Mouse (Mus musculus): ENCODE measurements at regions not wholly inside any gene's neighbourhood (a gene's known extent, or its start where the extent isn't known, plus 50 kb on each side); places are given as distances from the start of the nearest gene placed in this dataset.

DNA sequence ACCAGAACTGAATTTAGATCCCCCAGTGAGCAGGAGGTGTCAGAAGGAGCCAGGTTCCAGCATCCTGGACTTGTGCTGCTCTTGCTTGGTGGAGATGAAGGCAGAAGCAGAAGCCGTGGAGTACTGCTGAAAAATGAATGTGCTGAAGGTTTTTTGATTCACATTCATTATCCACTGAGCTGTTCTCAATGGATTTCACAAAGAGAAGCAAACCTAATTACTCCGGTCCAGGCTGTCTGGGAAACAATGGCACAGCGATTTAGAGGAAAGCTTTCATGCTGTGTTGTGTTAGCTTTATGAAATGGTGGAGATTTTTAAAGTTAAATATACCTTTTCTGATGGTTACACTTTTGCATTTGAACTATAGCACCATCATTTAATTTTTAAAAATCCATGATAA, 535.3 kb upstream of the Adgrl3 start:
- DNase-seq (ENCODE audit: low spot score) (peak; percentile 37), ATAC-seq (no peak)
- WGBS, result 5% methylated on average over 3 of the region's 3 CpGs
- Histone ChIP-seq H3K27me3 (replicated peaks; ENCODE audit: control insufficient read depth, insufficient read depth, low read length) (no peaks in the 10 kb centered on the region), H3K9me3 (replicated peaks; ENCODE audit: control insufficient read depth, low read length) (no peaks in the 10 kb centered on the region), H3K36me3 (ENCODE audit: control insufficient read depth, insufficient read depth, low read length) (no peaks in the 10 kb centered on the region), H3K9ac (ENCODE audit: low read length) (no peak overlapping the region), H3K4me2 (ENCODE audit: low read length) (no peak overlapping the region), H3K27ac (ENCODE audit: low read depth, low read length) (no peak overlapping the region), H3K4me1 (ENCODE audit: control insufficient read depth, insufficient read depth, low read length) (no peaks in the 10 kb centered on the region), H3K4me3 (ENCODE audit: low read depth, low read length) (no peak overlapping the region)

DNA sequence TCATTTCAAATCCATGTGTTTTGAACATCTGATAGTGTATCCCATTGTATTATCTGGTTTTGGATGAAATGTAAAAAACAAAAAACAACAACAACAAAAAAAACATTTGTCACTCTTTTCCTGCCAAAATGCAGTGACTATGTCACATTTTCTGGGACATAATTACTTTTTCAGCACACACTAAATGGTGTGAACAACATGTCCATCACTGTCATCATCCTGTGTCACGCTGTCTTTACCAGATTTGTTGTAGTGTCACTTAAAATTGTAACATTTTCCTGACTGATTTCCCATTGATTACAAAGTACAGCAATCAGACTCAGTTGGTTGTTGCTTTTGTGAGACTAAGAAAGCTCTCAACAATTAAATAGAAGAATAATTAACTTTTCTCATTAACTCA, 531.6 kb upstream of the Adgrl3 start:
- Histone ChIP-seq H3K36me3 (ENCODE audit: control insufficient read depth, insufficient read depth, low read length) (no peaks in the 10 kb centered on the region), H3K27ac (ENCODE audit: low read depth, low read length) (no peak overlapping the region), H3K4me1 (ENCODE audit: control insufficient read depth, insufficient read depth, low read length) (no peaks in the 10 kb centered on the region), H3K4me2 (ENCODE audit: low read length) (no peak overlapping the region), H3K27me3 (replicated peaks; ENCODE audit: control insufficient read depth, insufficient read depth, low read length) (no peaks in the 10 kb centered on the region), H3K4me3 (ENCODE audit: low read depth, low read length) (no peak overlapping the region), H3K9me3 (replicated peaks; ENCODE audit: control insufficient read depth, low read length) (no peaks in the 10 kb centered on the region), H3K9ac (ENCODE audit: low read length) (no peak overlapping the region)
- 41% methylated on average over 1 of the region's 1 CpGs for WGBS
- peak; percentile 42 for DNase-seq (ENCODE audit: low spot score)
- ATAC-seq, result no peak

DNA sequence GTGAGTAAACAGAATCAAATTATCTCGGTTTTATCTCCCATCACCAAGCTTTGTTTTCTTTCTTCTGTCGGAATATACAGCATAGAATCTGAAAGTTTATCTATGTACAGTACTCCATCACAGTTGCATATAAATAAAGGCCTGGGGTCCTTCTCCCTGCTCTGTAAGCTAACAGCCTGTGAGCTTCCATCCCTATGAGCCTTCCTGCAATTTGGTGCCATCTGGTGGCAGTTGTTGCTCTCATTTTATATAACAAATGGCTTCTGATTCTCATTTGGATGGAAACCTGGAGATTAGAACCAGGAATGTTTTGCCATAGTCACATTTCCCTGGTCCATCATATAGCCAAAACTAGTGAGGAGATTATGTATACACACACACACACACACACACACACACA, 511.3 kb upstream of the Adgrl3 start:
- ATAC-seq (peak; percentile 66), DNase-seq (ENCODE audit: low spot score) (peak; percentile 86)
- Histone ChIP-seq H3K27ac (ENCODE audit: low read depth, low read length) (no peak overlapping the region), H3K4me3 (ENCODE audit: low read depth, low read length) (no peak overlapping the region), H3K27me3 (replicated peaks; ENCODE audit: control insufficient read depth, insufficient read depth, low read length) (no peaks in the 10 kb centered on the region), H3K4me1 (ENCODE audit: control insufficient read depth, insufficient read depth, low read length) (no peaks in the 10 kb centered on the region), H3K36me3 (ENCODE audit: control insufficient read depth, insufficient read depth, low read length) (no peaks in the 10 kb centered on the region), H3K9ac (ENCODE audit: low read length) (no peak overlapping the region), H3K9me3 (replicated peaks; ENCODE audit: control insufficient read depth, low read length) (no peaks in the 10 kb centered on the region), H3K4me2 (ENCODE audit: low read length) (no peak overlapping the region)
- 32% methylated on average over 2 of the region's 2 CpGs for WGBS

DNA sequence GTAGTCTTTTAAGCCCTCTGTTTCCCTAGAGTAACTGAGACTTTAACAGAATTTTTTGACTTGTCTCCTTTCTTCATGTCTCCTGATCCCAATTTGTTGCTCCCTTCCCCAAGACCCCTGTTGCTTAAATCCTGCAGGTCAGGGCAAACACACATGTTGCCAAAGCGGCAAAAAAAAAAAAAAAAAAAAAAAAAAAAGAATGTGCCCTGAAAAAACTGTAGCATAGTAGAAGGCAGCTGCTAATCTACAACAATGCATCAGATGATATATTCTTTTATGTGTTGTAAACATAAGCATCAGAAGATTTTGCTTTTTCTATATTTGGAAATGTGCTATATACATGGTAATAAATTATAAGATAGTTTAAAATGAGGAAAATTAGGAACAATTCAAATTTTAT, 479.9 kb upstream of the Adgrl3 start:
- ATAC-seq, result no peak
- Histone ChIP-seq H3K4me2 (ENCODE audit: low read length) (no peak overlapping the region), H3K27ac (ENCODE audit: low read depth, low read length) (no peak overlapping the region), H3K9ac (ENCODE audit: low read length) (no peak overlapping the region), H3K4me3 (ENCODE audit: low read depth, low read length) (no peak overlapping the region), H3K9me3 (replicated peaks; ENCODE audit: control insufficient read depth, low read length) (no peaks in the 10 kb centered on the region), H3K4me1 (ENCODE audit: control insufficient read depth, insufficient read depth, low read length) (no peaks in the 10 kb centered on the region), H3K36me3 (ENCODE audit: control insufficient read depth, insufficient read depth, low read length) (no peaks in the 10 kb centered on the region), H3K27me3 (replicated peaks; ENCODE audit: control insufficient read depth, insufficient read depth, low read length) (no peaks in the 10 kb centered on the region)
- no peak for DNase-seq (ENCODE audit: low spot score)
- 68% methylated on average over 1 of the region's 1 CpGs for WGBS

DNA sequence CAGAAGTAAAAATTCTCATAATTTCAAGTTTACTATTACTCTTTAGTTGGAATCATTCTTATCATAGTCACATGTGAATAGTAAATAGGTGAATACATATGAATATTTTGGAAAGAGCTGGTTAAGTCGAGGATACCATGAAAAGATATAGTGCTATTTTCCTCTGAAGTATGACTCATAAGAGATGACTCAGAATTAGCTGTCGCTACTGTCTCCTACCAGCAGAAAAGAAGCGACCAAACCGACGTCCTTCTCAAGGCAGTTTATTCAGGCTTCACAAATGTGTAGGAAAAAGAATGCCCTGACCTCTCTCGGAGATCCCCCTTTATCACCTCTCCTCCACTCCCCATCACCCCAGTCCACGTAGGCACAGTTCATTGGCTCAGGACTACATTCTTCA, 468.3 kb upstream of the Adgrl3 start:
- Histone ChIP-seq H3K4me3 (ENCODE audit: low read depth, low read length) (no peak overlapping the region), H3K27me3 (replicated peaks; ENCODE audit: control insufficient read depth, insufficient read depth, low read length) (no peaks in the 10 kb centered on the region), H3K4me1 (ENCODE audit: control insufficient read depth, insufficient read depth, low read length) (no peaks in the 10 kb centered on the region), H3K4me2 (ENCODE audit: low read length) (no peak overlapping the region), H3K9ac (ENCODE audit: low read length) (no peak overlapping the region), H3K36me3 (ENCODE audit: control insufficient read depth, insufficient read depth, low read length) (no peaks in the 10 kb centered on the region), H3K9me3 (replicated peaks; ENCODE audit: control insufficient read depth, low read length) (no peaks in the 10 kb centered on the region), H3K27ac (ENCODE audit: low read depth, low read length) (no peak overlapping the region)
- 85% methylated on average over 7 of the region's 7 CpGs for WGBS
- DNase-seq (ENCODE audit: low spot score) (no peak), ATAC-seq (no peak)

DNA sequence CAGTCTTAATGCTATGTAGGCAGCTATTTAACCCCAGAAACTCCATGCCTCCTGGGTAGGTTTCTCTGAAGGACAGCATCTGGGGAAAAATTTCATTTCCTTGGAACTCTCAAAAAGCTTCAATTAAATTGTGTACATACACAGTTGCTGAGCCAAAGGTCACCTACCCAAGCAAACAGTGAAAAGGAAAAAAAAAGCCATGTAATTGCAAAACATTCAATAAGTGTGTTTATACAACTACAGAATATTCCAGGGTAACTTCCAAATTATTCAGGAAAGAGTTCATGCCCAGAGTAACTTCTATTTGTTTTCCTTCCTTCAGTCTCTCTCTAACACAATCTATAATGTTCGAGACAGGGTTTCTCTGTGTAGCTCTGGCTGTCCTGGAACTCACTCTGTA, 441.2 kb upstream of the Adgrl3 start:
- H3K4me3 ChIP-seq (ENCODE audit: low read depth, low read length), result no peak overlapping the region
- no peaks in the 10 kb centered on the region for H3K9me3 ChIP-seq (replicated peaks; ENCODE audit: control insufficient read depth, low read length)
- DNase-seq (ENCODE audit: low spot score), result no peak
- no peak overlapping the region for H3K27ac ChIP-seq (ENCODE audit: low read depth, low read length)
- H3K27me3 ChIP-seq (replicated peaks; ENCODE audit: control insufficient read depth, insufficient read depth, low read length), result no peaks in the 10 kb centered on the region
- no peak overlapping the region for H3K9ac ChIP-seq (ENCODE audit: low read length)
- no peak for ATAC-seq
- 93% methylated on average over 1 of the region's 1 CpGs for WGBS
- H3K4me1 ChIP-seq (ENCODE audit: control insufficient read depth, insufficient read depth, low read length), result no peaks in the 10 kb centered on the region
- H3K36me3 ChIP-seq (ENCODE audit: control insufficient read depth, insufficient read depth, low read length), result no peaks in the 10 kb centered on the region
- H3K4me2 ChIP-seq (ENCODE audit: low read length), result no peak overlapping the region

DNA sequence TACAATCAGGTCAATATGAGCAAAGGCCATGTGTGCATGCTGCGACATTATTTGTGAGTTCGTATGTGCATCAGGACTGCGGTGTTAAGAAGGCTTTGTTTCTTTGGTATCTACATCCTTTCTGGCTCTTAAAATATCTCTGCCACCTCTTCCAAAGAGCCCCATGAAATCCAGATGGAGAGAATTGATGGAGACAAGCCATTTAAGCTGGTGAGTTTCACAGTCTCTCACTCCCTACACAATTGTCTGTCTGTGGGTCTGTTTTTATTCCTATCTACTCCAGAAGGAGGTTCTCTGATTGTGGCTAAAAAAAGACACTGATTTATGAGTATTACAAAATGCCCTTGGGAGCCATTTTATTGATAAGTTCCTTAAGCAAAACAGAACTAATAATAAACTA, 408.4 kb upstream of the Adgrl3 start:
- ATAC-seq (no peak), DNase-seq (ENCODE audit: low spot score) (no peak)
- no peak overlapping the region for H3K4me2 ChIP-seq (ENCODE audit: low read length)
- no peaks in the 10 kb centered on the region for H3K27me3 ChIP-seq (replicated peaks; ENCODE audit: control insufficient read depth, insufficient read depth, low read length)
- no peaks in the 10 kb centered on the region for H3K4me1 ChIP-seq (ENCODE audit: control insufficient read depth, insufficient read depth, low read length)
- 96% methylated on average over 3 of the region's 3 CpGs for WGBS
- no peaks in the 10 kb centered on the region for H3K36me3 ChIP-seq (ENCODE audit: control insufficient read depth, insufficient read depth, low read length)
- no peak overlapping the region for H3K27ac ChIP-seq (ENCODE audit: low read depth, low read length)
- H3K4me3 ChIP-seq (ENCODE audit: low read depth, low read length), result no peak overlapping the region
- H3K9ac ChIP-seq (ENCODE audit: low read length), result no peak overlapping the region
- H3K9me3 ChIP-seq (replicated peaks; ENCODE audit: control insufficient read depth, low read length), result no peaks in the 10 kb centered on the region

DNA sequence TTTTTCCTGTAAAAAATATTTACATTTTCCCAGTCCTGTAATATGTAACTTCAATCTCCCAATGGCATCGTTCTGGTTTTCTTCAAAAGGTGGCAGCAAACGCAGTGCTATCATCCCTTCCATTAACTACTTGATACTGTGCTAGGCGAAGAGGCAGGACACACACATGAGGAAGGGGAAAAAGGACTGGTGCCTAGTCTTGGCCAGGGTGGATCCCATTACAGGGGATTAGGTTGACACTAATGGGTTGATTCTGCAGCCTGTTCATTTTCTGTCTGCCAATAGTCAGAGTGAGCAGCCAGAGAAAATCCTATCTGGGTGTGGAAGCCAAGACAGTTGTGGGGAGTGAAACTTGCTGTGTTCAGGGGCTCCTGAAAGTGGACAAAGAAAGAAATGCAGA, 392.7 kb upstream of the Adgrl3 start:
- WGBS, result 70% methylated on average over 3 of the region's 3 CpGs
- Histone ChIP-seq H3K4me3 (ENCODE audit: low read depth, low read length) (no peak overlapping the region), H3K9me3 (replicated peaks; ENCODE audit: control insufficient read depth, low read length) (no peaks in the 10 kb centered on the region), H3K9ac (ENCODE audit: low read length) (no peak overlapping the region), H3K4me1 (ENCODE audit: control insufficient read depth, insufficient read depth, low read length) (no peaks in the 10 kb centered on the region), H3K36me3 (ENCODE audit: control insufficient read depth, insufficient read depth, low read length) (no peaks in the 10 kb centered on the region), H3K27me3 (replicated peaks; ENCODE audit: control insufficient read depth, insufficient read depth, low read length) (no peaks in the 10 kb centered on the region), H3K27ac (ENCODE audit: low read depth, low read length) (no peak overlapping the region), H3K4me2 (ENCODE audit: low read length) (no peak overlapping the region)
- DNase-seq (ENCODE audit: low spot score) (peak; percentile 28), ATAC-seq (peak; percentile 42; the same call in 1 of the 2 replicates)

DNA sequence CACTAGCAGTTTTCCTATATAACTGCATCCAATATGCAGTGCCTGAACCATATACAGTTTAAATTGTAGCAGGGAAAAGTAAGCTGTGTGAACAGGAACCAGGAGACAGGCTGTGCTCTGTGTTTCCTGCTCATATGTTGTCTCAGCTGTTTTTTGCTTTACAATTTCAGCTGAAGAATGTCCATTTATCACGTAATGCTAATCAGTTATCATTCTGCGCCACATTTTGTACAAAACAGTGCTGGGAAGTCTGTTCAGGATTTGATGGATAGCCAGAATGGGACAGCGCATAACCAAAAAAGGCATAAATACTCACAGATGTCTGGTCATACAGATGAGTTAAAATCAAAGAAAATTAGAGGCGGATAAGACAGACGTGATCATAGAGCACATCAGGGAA, 360.9 kb upstream of the Adgrl3 start:
- DNase-seq (ENCODE audit: low spot score) (peak; percentile 56), ATAC-seq (peak; percentile 77; the same call in 1 of the 2 replicates)
- Histone ChIP-seq H3K4me3 (ENCODE audit: low read depth, low read length) (no peak overlapping the region), H3K4me2 (ENCODE audit: low read length) (no peak overlapping the region), H3K27ac (ENCODE audit: low read depth, low read length) (no peak overlapping the region), H3K36me3 (ENCODE audit: control insufficient read depth, insufficient read depth, low read length) (no peaks in the 10 kb centered on the region), H3K27me3 (replicated peaks; ENCODE audit: control insufficient read depth, insufficient read depth, low read length) (no peaks in the 10 kb centered on the region), H3K9ac (ENCODE audit: low read length) (no peak overlapping the region), H3K9me3 (replicated peaks; ENCODE audit: control insufficient read depth, low read length) (no peaks in the 10 kb centered on the region), H3K4me1 (ENCODE audit: control insufficient read depth, insufficient read depth, low read length) (peaks cover 2% of the 10 kb centered on the region; the same call in 1 of the 2 replicates)
- 60% methylated on average over 5 of the region's 5 CpGs for WGBS
